Mouse (Mus musculus) lung, embryonic 15.5 days (tissue): ENCODE data around the gene Phgr1. TPM values are rescaled to one million over a fixed set of nuclear protein-coding genes. Genes with fewer than 3 reads are reported as not detected.

Experiments
- ATAC-seq: fragments of 200-750 bp; cut with Nextera tagmentation; 2 replicates; pipeline ENCODE4 v1.8.0; 2017; ENCODE audit warnings: moderate number of reproducible peaks, borderline replicate concordance; ENCODE audit not compliant: low FRiP score, low TSS enrichment; ENCODE audit errors: extremely low read depth
- H3K27ac ChIP-seq: fragments of 300-500 bp; sonication (generic); 2 replicates; pipeline ENCODE4 v1.5.1; 2015; ENCODE audit warnings: moderate library complexity, mild to moderate bottlenecking, inconsistent platforms
- H3K27me3 ChIP-seq: fragments of 300-500 bp; sonication (generic); 2 replicates; pipeline ENCODE4 v1.6.1; 2015; ENCODE audit warnings: inconsistent platforms
- H3K36me3 ChIP-seq: fragments of 300-500 bp; sonication (generic); 2 replicates; pipeline ENCODE4 v1.6.1; 2015; ENCODE audit warnings: inconsistent platforms
- H3K4me1 ChIP-seq: fragments of 300-500 bp; sonication (generic); 2 replicates; pipeline ENCODE4 v1.6.1; 2015; ENCODE audit warnings: inconsistent platforms
- H3K4me2 ChIP-seq: fragments of 300-500 bp; sonication (generic); 2 replicates; pipeline ENCODE4 v1.6.1; 2015; ENCODE audit warnings: inconsistent platforms, mild to moderate bottlenecking, moderate library complexity
- H3K4me3 ChIP-seq: fragments of 300-500 bp; sonication (generic); 2 replicates; pipeline ENCODE4 v1.5.1; 2015; ENCODE audit warnings: mild to moderate bottlenecking, inconsistent platforms
- H3K9ac ChIP-seq: fragments of 300-500 bp; sonication (generic); 2 replicates; pipeline ENCODE4 v1.6.1; 2015; ENCODE audit warnings: inconsistent platforms
- H3K9me3 ChIP-seq: fragments of 300-500 bp; sonication (generic); 2 replicates; pipeline ENCODE4 v1.6.1; 2016; ENCODE audit warnings: inconsistent platforms
- WGBS: fragments of 180-500 bp; shearing (Covaris S2); methylation state at CpG from one replicate; pipeline ENCODE4 v1.1.7; 2015; 5-methylcytosine and 5-hydroxymethylcytosine counted together
- polyA plus RNA-seq: library from polyadenylated mRNA; unstranded; fragments of >200 nt; fragmentation: Nextera tagmentation; extraction: Ambion mirVana; gene quantifications from 2 replicates; pipeline ENCODE4 v1.2.1, GENCODE M21; 2015

Phgr1 gene
- polyA plus RNA-seq, 1 experiment from 2014 or later: not detected

DNA sequence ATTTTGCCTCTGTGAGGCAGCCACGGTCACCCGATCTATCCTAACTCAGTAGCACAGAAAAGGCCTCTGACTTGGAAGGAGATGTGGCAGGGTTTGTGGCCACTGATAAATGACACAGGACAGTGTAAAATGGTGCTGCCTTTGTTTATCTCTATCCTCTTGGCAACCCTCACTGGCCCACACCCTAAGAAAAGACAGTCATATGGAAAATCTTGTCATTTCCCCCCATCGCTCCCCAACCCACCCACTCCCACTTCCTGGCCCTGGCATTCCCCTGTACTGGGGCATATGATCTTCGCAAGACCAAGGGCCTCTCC, 19.8 kb upstream of the Phgr1 start:
- H3K4me1 ChIP-seq: peaks cover 33% of the 10 kb centered on the region
- 56% methylated on average over 4 of the region's 4 CpGs for whole genome bisulfite sequencing
- H3K36me3 ChIP-seq: no peaks in the 10 kb centered on the region
- no peaks in the 10 kb centered on the region for H3K9me3 ChIP-seq
- no peak overlapping the region for H3K9ac ChIP-seq
- ATAC-seq: no peak
- H3K27ac ChIP-seq: no peak overlapping the region
- no peak overlapping the region for H3K4me3 ChIP-seq
- H3K27me3 ChIP-seq: no peaks in the 10 kb centered on the region
- no peak overlapping the region for H3K4me2 ChIP-seq

GRCm38 (mm10) chr2:118754143-118754542, 18.4 kb upstream of the Phgr1 start:
- no peak for ATAC-seq
- WGBS: 75% methylated on average over 5 of the region's 5 CpGs

GRCm38 (mm10) chr2:118755407-118755806, 17.2 kb upstream of the Phgr1 start:
- H3K4me2 ChIP-seq: no peak overlapping the region
- H3K27me3 ChIP-seq: no peaks in the 10 kb centered on the region
- peaks cover 8% of the 10 kb centered on the region for H3K4me1 ChIP-seq
- no peak overlapping the region for H3K27ac ChIP-seq
- WGBS: 76% methylated on average over 6 of the region's 6 CpGs
- no peak overlapping the region for H3K9ac ChIP-seq
- no peaks in the 10 kb centered on the region for H3K36me3 ChIP-seq
- no peak overlapping the region for H3K4me3 ChIP-seq
- no peak for ATAC-seq
- no peaks in the 10 kb centered on the region for H3K9me3 ChIP-seq

More at GRCm38 (mm10) chr2:118754143-118754542, 18.4 kb upstream of the Phgr1 start:
- H3K4me1 ChIP-seq: peaks cover 21% of the 10 kb centered on the region
- H3K9ac ChIP-seq: no peak overlapping the region
- H3K27me3 ChIP-seq: no peaks in the 10 kb centered on the region
- no peak overlapping the region for H3K27ac ChIP-seq
- no peak overlapping the region for H3K4me3 ChIP-seq
- no peaks in the 10 kb centered on the region for H3K9me3 ChIP-seq
- H3K36me3 ChIP-seq: no peaks in the 10 kb centered on the region
- no peak overlapping the region for H3K4me2 ChIP-seq

- no peak for ATAC-seq
- WGBS: 63% methylated on average over 4 of the region's 4 CpGs
- no peaks in the 10 kb centered on the region for H3K9me3 ChIP-seq
These were observed 16.5 kb upstream of the Phgr1 start for GRCm38 (mm10) chr2:118756103-118756502.

GRCm38 (mm10) chr2:118759828-118760227, 12.7 kb upstream of the Phgr1 start:
- WGBS: 18% methylated on average over 8 of the region's 8 CpGs
- H3K9me3 ChIP-seq: no peaks in the 10 kb centered on the region
- no peak overlapping the region for H3K9ac ChIP-seq
- no peak for ATAC-seq
- H3K36me3 ChIP-seq: no peaks in the 10 kb centered on the region
- H3K4me1 ChIP-seq: peaks cover 39% of the 10 kb centered on the region
- no peak overlapping the region for H3K27ac ChIP-seq
- no peaks in the 10 kb centered on the region; the same call in 1 of the 2 replicates for H3K27me3 ChIP-seq
- no peak overlapping the region for H3K4me2 ChIP-seq
- H3K4me3 ChIP-seq: no peak overlapping the region

More at GRCm38 (mm10) chr2:118756103-118756502, 16.5 kb upstream of the Phgr1 start:
- peaks cover 13% of the 10 kb centered on the region for H3K4me1 ChIP-seq
- H3K9ac ChIP-seq: no peak overlapping the region
- no peak overlapping the region for H3K4me3 ChIP-seq
- no peak overlapping the region for H3K4me2 ChIP-seq
- H3K36me3 ChIP-seq: no peaks in the 10 kb centered on the region
- H3K27me3 ChIP-seq: no peaks in the 10 kb centered on the region
- H3K27ac ChIP-seq: no peak overlapping the region

DNA sequence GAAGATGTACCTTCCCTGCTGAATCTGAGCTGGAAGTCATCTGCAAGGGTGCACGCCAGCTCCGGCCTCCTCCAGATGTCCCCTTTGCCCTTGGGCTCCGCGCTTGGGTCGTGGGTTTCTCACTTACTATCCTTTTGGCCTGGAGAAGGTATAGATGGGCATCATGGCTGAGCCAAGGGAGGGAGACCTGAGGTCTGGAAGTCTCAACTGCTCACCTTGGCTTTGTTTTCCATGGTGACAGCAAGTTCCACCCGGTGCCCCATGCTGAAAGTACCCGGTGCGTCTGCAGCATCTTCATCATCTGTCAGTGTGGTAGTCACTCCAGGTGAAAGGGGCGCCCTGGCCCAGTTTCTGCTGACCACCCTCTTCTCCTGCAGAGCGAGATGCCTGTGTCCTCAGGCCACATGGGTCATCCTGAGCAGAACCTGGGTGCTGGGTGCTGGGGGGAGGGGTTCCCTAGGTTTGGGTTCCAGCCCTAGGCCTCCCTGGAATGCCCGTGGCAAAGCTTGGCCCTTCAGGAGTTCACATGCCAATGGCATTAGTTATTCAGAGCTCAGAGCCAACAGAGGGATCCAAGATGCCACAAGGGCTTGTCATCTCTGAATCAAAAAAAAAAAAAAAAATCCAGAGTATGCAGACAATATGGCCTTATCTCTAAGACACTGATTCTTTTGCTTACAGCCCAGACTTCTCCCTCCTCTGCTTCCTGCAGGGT, 12.1 kb upstream of the Phgr1 start:
- ATAC-seq: no peak
- H3K27ac ChIP-seq: no peak overlapping the region
- H3K36me3 ChIP-seq: no peaks in the 10 kb centered on the region
- no peak overlapping the region for H3K4me2 ChIP-seq
- WGBS: 86% methylated on average over 11 of the region's 11 CpGs
- no peaks in the 10 kb centered on the region; the same call in 1 of the 2 replicates for H3K27me3 ChIP-seq
- no peak overlapping the region for H3K4me3 ChIP-seq
- no peaks in the 10 kb centered on the region for H3K9me3 ChIP-seq
- H3K9ac ChIP-seq: no peak overlapping the region
- H3K4me1 ChIP-seq: peaks cover 39% of the 10 kb centered on the region

DNA sequence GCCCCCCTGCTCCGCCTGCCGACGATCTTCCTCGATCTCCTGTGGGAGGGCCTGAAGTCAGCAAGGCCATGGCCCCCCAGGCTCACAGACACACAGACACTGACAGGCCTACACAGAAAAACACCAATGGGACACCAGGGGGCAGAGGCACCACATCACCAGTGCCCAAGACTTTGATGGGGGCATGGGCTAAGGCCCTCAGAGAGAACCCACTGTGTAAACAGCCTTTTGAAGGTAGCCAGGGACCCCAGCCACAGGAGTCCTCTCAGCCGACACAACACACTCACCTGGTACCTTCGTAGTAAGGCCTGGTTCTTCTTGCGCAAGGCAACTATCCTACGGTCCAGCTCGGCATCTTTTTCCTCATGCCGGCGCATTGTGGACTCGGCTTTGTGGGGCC, 11.2 kb upstream of the Phgr1 start:
- ATAC-seq: no peak
- peak overlapping the region; percentile 91 for H3K27ac ChIP-seq
- 82% methylated on average over 12 of the region's 12 CpGs for WGBS
- peak overlapping the region; percentile 52 for H3K4me2 ChIP-seq
- H3K9ac ChIP-seq: peak overlapping the region; percentile 24; the same call in 1 of the 2 replicates
- no peak overlapping the region for H3K4me3 ChIP-seq
- H3K9me3 ChIP-seq: no peaks in the 10 kb centered on the region
- no peaks in the 10 kb centered on the region; the same call in 1 of the 2 replicates for H3K27me3 ChIP-seq
- H3K4me1 ChIP-seq: peaks cover 39% of the 10 kb centered on the region
- no peaks in the 10 kb centered on the region for H3K36me3 ChIP-seq

DNA sequence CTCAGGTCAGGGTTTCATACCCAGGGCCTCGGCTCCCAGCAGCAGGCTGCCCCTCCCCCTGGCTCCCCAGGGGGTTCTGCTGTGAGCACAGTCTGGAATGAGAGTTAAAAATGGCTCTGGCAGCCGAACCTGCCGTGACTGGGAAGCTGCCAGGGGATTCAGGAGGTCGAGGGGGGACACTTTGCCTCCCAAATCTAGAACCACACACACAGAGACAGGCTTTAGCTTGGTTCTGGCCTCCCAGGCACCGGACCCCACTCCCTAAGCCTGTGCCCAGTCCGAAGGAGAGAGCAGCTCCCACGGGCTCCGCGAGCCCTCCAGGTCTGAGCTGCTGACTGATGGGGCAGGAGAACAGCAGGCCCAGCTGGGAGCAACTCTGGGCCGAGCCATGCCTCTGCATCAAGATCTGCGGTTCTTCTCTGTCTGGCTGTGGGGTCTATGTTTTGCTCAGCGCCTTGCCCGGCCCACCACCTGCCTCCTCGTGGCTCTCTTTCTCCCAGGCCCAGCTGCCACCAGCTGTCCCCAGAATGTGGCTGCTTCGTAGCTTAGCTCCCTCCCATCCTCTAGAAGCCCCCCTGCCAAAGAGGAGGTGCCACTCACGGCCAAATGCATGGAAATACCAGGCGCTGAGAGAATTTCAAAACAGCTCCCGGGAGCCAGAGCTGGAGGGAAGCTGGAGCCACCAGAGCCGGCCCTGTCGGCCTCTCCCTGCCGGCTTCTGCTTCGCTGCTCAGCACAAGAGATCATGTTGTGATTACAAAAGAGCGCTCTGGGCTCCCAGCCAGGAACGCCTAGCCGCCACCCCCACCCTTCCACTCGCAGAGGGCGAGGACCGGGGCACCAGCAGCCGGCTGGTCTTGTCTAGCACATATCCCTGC, 10.4 kb upstream of the Phgr1 start, which contains the start of gene Ccdc9b:
Gene Ccdc9b (minus strand): TSS at position 756 of the 878 bp plus-strand sequence.
- no peaks in the 10 kb centered on the region for H3K9me3 ChIP-seq
- no peaks in the 10 kb centered on the region; the same call in 1 of the 2 replicates for H3K27me3 ChIP-seq
- peak within 1 kb of the TSS; percentile 21 for H3K4me3 ChIP-seq
- H3K9ac ChIP-seq: peak within 1 kb of the TSS; percentile 31
- H3K36me3 ChIP-seq: no peaks in the 10 kb centered on the region
- WGBS: 6% methylated on average over 29 of the region's 29 CpGs
- peak within 1 kb of the TSS; percentile 52 for H3K4me2 ChIP-seq
- peak within 1 kb of the TSS; percentile 91 for H3K27ac ChIP-seq
- peak; percentile 85 for ATAC-seq
- H3K4me1 ChIP-seq: peaks cover 39% of the 10 kb centered on the region

DNA sequence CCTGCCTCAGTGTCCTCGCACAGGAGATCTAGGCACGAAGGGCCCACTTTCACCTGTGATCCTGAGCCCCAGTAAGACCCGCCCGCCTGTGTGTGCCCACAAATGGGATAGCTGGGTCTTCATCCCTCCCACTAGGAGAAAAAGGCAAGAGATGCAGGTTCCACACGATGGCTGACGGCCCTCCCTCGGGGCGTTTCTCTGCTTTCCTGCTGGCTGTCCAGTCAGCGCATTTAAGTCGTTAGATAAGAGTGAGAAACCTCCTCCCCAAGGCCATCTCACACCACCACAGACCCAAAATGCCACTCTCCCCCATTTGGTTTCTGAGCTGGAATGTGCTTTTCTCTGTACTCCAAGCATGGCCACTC, 9.8 kb upstream of the Phgr1 start:
- Histone ChIP-seq H3K27ac (peak overlapping the region; percentile 91), H3K27me3 (no peaks in the 10 kb centered on the region; the same call in 1 of the 2 replicates), H3K9me3 (no peaks in the 10 kb centered on the region), H3K4me3 (peak overlapping the region; percentile 21), H3K4me1 (peaks cover 39% of the 10 kb centered on the region), H3K4me2 (peak overlapping the region; percentile 52), H3K9ac (peak overlapping the region; percentile 31; the same call in 1 of the 2 replicates), H3K36me3 (no peaks in the 10 kb centered on the region)
- ATAC-seq: no peak
- 3% methylated on average over 10 of the region's 10 CpGs for WGBS

GRCm38 (mm10) chr2:118763469-118763868, 9.1 kb upstream of the Phgr1 start:
- Histone ChIP-seq H3K4me1 (peaks cover 39% of the 10 kb centered on the region), H3K27ac (peak overlapping the region; percentile 91), H3K9ac (no peak overlapping the region), H3K9me3 (no peaks in the 10 kb centered on the region), H3K36me3 (no peaks in the 10 kb centered on the region), H3K4me3 (no peak overlapping the region), H3K27me3 (no peaks in the 10 kb centered on the region; the same call in 1 of the 2 replicates), H3K4me2 (no peak overlapping the region)
- 58% methylated on average over 7 of the region's 7 CpGs for WGBS
- no peak for ATAC-seq

- WGBS: 19% methylated on average over 11 of the region's 11 CpGs
- no peaks in the 10 kb centered on the region; the same call in 1 of the 2 replicates for H3K27me3 ChIP-seq
- H3K36me3 ChIP-seq: no peaks in the 10 kb centered on the region
- H3K4me1 ChIP-seq: peaks cover 39% of the 10 kb centered on the region
- H3K27ac ChIP-seq: peak overlapping the region; percentile 91; the same call in 1 of the 2 replicates
- ATAC-seq: no peak
- H3K9ac ChIP-seq: no peak overlapping the region
- H3K4me3 ChIP-seq: no peak overlapping the region
- no peaks in the 10 kb centered on the region for H3K9me3 ChIP-seq
- 0 out of 2 replicates have a peak overlapping the region, but pooled peaks have one; percentile 6 for H3K4me2 ChIP-seq
These were observed 8.3 kb upstream of the Phgr1 start for GRCm38 (mm10) chr2:118764094-118764831.
